Mouse (Mus musculus) layer of hippocampus, adult 9-10 months (tissue): ENCODE results near the gene Map4k1.
A peak's percentile ranks its signal among the peaks of the same experiment; 100 is the strongest.

Experiments used
- DNase-seq: peaks from one replicate; pipeline ENCODE4 v3.0.0; 2022; ENCODE audit warnings: low spot score

Gene Map4k1

GRCm38 (mm10) chr7:29026195-29026594 lies 44.3 kb downstream of the Map4k1 start:
- no peak for DNase-seq

GRCm38 (mm10) chr7:29026811-29027210 lies 45.0 kb downstream of the Map4k1 start:
- no peak for DNase-seq

GRCm38 (mm10) chr7:29028761-29029160 lies 46.9 kb downstream of the Map4k1 start:
- no peak for DNase-seq

- DNase-seq: no peak
Observed at GRCm38 (mm10) chr7:29029690-29030656, 48.1 kb downstream of the Map4k1 start.

- DNase-seq: no peak
Observed at GRCm38 (mm10) chr7:29031641-29032040, 49.8 kb downstream of the Map4k1 start.

GRCm38 (mm10) chr7:29032685-29033084 lies 50.8 kb downstream of the Map4k1 start:
- no peak for DNase-seq

GRCm38 (mm10) chr7:29037261-29037660 lies 55.4 kb downstream of the Map4k1 start:
- DNase-seq: no peak

- peak; percentile 99 for DNase-seq
Observed at GRCm38 (mm10) chr7:29039604-29039984, 57.7 kb downstream of the Map4k1 start.

GRCm38 (mm10) chr7:29039985-29040661 lies 58.3 kb downstream of the Map4k1 start:
- DNase-seq: no peak

GRCm38 (mm10) chr7:29041194-29041593 lies 59.3 kb downstream of the Map4k1 start:
- DNase-seq: no peak

- DNase-seq: no peak
Observed at GRCm38 (mm10) chr7:29043016-29043673, 61.3 kb downstream of the Map4k1 start.

- no peak for DNase-seq
Observed at GRCm38 (mm10) chr7:29043674-29044057, 61.8 kb downstream of the Map4k1 start.

GRCm38 (mm10) chr7:29044302-29044701 lies 62.5 kb downstream of the Map4k1 start:
- DNase-seq: no peak

GRCm38 (mm10) chr7:29046533-29046932 lies 64.7 kb downstream of the Map4k1 start:
- DNase-seq: no peak

GRCm38 (mm10) chr7:29048070-29048469 lies 66.2 kb downstream of the Map4k1 start:
- DNase-seq: no peak

GRCm38 (mm10) chr7:29048615-29049014 lies 66.8 kb downstream of the Map4k1 start:
- DNase-seq: no peak

- peak; percentile 43 for DNase-seq
Observed at GRCm38 (mm10) chr7:29050797-29051196, 68.9 kb downstream of the Map4k1 start.

- DNase-seq: no peak
Observed at GRCm38 (mm10) chr7:29052821-29053220, 71.0 kb downstream of the Map4k1 start.
